Mouse (Mus musculus): Measurements from ENCODE around the gene Dgcr2. TPM values are rescaled to one million over a fixed set of nuclear protein-coding genes. Genes with fewer than 3 reads are reported as not detected.

Gene Dgcr2
- polyA plus RNA-seq, 1 experiment from 2014 or later = 86.0 TPM

DNA sequence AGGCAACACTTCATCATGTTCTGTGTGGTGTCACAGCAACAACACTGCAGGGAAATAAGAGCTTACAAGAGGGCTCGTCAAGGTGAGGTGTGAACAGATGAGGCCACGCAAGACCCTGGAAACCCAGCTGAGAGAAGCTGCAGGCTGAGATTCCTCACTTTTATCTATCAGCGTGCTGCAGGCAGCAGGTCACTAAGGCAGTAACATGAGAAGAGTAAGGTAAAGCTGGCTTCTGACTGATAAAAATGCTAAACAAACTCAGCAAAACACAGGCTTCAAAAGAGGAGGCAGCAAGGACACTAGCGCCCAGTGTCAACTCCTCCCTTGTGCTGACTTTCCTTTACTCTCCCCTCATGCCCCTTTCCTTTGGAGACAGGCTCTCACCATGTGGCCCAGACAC is 25.4 kb downstream of the Dgcr2 start:
- Histone ChIP-seq H3K36me3 (peaks cover 36% of the 10 kb centered on the region), H3K27me3 (no peaks in the 10 kb centered on the region), H3K9me3 (replicated peaks) (no peaks in the 10 kb centered on the region), H3K27ac (replicated peaks) (no peak overlapping the region), H3K4me2 (replicated peaks) (no peak overlapping the region), H3K4me3 (replicated peaks) (no peak overlapping the region), H3K9ac (no peak overlapping the region), H3K4me1 (no peaks in the 10 kb centered on the region)
- no peak for ATAC-seq (ENCODE audit: insufficient number of reproducible peaks, low FRiP score, low TSS enrichment, low read depth)
- WGBS = 62% methylated on average over 4 of the region's 4 CpGs

GRCm38 (mm10) chr16:17871248-17871647 is 27.1 kb downstream of the Dgcr2 start:
- no peak for ATAC-seq (ENCODE audit: insufficient number of reproducible peaks, low FRiP score, low TSS enrichment, low read depth)
- Histone ChIP-seq H3K36me3 (peaks cover 38% of the 10 kb centered on the region), H3K27me3 (no peaks in the 10 kb centered on the region), H3K4me1 (no peaks in the 10 kb centered on the region), H3K27ac (replicated peaks) (no peak overlapping the region), H3K4me3 (replicated peaks) (no peak overlapping the region), H3K4me2 (replicated peaks) (no peak overlapping the region), H3K9me3 (replicated peaks) (no peaks in the 10 kb centered on the region), H3K9ac (no peak overlapping the region)
- WGBS = 72% methylated on average over 5 of the region's 5 CpGs

- no peak for ATAC-seq (ENCODE audit: insufficient number of reproducible peaks, low FRiP score, low TSS enrichment, low read depth)
- Histone ChIP-seq H3K4me2 (replicated peaks) (no peak overlapping the region), H3K4me1 (no peaks in the 10 kb centered on the region), H3K27me3 (no peaks in the 10 kb centered on the region), H3K36me3 (peaks cover 39% of the 10 kb centered on the region), H3K9ac (no peak overlapping the region), H3K27ac (replicated peaks) (0 out of 2 replicates have a peak overlapping the region, but pooled peaks have one; percentile 5), H3K4me3 (replicated peaks) (no peak overlapping the region), H3K9me3 (replicated peaks) (no peaks in the 10 kb centered on the region)
- 60% methylated on average over 6 of the region's 6 CpGs for WGBS
Measured at GRCm38 (mm10) chr16:17865770-17866169, 32.6 kb downstream of the Dgcr2 start.

DNA sequence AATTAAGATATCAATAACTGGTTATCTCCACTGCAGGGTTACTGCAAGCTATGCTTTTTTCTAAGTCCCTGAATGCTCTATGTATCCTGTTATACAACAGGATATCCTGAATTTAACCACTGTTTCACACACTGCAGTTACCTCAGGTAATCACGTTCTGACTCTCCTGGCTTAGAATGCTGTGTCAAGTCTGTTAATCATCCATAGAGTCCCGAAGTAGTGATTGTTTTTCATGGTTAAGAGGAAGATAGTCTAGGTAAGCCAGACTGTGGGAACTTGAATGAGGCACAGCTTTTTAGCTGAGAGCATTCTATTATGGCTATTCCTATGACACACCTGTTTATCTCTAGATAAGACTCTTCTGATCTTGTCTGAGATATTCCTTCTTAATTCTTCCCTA is 33.1 kb downstream of the Dgcr2 start:
- no peak overlapping the region for H3K4me2 ChIP-seq (replicated peaks)
- no peak overlapping the region for H3K9ac ChIP-seq
- H3K4me3 ChIP-seq (replicated peaks) = no peak overlapping the region
- WGBS = 81% methylated on average over 2 of the region's 2 CpGs
- H3K27ac ChIP-seq (replicated peaks) = 0 out of 2 replicates have a peak overlapping the region, but pooled peaks have one; percentile 5
- ATAC-seq (ENCODE audit: insufficient number of reproducible peaks, low FRiP score, low TSS enrichment, low read depth) = no peak
- peaks cover 38% of the 10 kb centered on the region for H3K36me3 ChIP-seq
- H3K9me3 ChIP-seq (replicated peaks) = no peaks in the 10 kb centered on the region
- no peaks in the 10 kb centered on the region for H3K4me1 ChIP-seq
- no peaks in the 10 kb centered on the region for H3K27me3 ChIP-seq

DNA sequence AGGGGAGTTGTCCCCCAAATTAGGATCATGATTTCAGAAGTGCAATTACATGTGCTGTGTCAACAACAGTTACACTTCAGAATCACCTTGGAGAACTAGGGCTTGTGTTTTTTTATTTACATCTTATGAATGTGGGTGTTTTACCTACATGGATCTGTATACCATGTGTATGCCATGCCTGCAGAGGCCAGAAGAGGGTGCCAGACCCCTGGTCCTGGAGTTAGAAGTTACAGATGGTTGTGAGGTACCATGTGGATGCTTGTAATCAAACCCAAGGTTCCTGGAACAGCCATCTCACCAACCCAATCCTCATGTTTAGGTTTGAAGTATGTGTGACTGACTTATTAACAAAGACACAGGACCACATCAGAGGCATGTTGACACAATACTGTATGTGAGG is 39.8 kb downstream of the Dgcr2 start:
- Histone ChIP-seq H3K36me3 (peaks cover 72% of the 10 kb centered on the region), H3K9ac (no peak overlapping the region)

DNA sequence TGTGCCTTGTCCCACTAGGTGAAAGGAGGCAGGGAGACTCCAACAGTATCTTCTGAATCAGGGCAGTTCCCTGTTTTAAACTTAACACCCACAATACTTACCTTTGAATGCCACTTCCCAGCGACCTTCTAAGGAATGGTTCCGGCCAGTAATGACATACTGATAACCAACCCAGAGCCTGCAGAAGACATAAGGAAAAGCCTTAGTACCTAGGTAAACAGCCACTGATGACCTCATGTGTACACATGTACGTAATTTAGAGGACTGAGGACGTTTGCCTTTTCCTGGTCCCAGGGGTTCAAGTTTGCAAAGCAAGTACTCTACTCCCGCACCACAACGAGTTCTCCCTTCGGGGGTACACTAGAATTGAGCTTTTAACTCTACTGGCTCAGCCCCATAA is 41.2 kb downstream of the Dgcr2 start:
- no peak overlapping the region for H3K27ac ChIP-seq (replicated peaks)
- ATAC-seq (ENCODE audit: insufficient number of reproducible peaks, low FRiP score, low TSS enrichment, low read depth) = no peak
- no peaks in the 10 kb centered on the region for H3K27me3 ChIP-seq
- no peak overlapping the region for H3K4me2 ChIP-seq (replicated peaks)
- H3K9me3 ChIP-seq (replicated peaks) = no peaks in the 10 kb centered on the region
- H3K36me3 ChIP-seq = peaks cover 80% of the 10 kb centered on the region
- no peak overlapping the region for H3K9ac ChIP-seq
- H3K4me3 ChIP-seq (replicated peaks) = no peak overlapping the region
- WGBS = 88% methylated on average over 7 of the region's 7 CpGs
- no peaks in the 10 kb centered on the region for H3K4me1 ChIP-seq

More for the DNA sequence above, 39.8 kb downstream of the Dgcr2 start:
- Histone ChIP-seq H3K9me3 (replicated peaks) (no peaks in the 10 kb centered on the region), H3K4me2 (replicated peaks) (no peak overlapping the region), H3K4me1 (no peaks in the 10 kb centered on the region), H3K27ac (replicated peaks) (no peak overlapping the region), H3K27me3 (no peaks in the 10 kb centered on the region), H3K4me3 (replicated peaks) (no peak overlapping the region)
- ATAC-seq (ENCODE audit: insufficient number of reproducible peaks, low FRiP score, low TSS enrichment, low read depth) = no peak; the same call in 1 of the 2 replicates

DNA sequence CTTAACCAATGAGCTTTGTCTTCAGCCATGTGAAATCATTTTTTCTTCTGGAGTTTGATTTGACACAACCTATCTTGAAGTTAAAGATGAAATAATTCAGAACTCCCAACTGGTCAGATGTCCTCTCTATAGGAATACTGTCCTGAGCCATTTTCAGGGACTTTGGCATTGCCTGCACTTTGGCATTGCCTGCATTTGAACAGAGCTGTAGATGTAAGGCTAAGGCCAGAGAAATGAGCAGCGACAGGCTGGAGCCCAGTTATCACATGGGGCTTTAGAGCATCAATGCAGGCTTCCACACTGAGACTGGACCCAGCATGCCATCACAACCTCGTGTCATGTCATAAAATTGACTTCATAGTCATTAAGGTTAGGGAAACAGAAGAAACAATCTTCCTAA is 45.1 kb downstream of the Dgcr2 start:
- H3K36me3 ChIP-seq = peaks cover 91% of the 10 kb centered on the region
- no peaks in the 10 kb centered on the region for H3K4me1 ChIP-seq
- no peak overlapping the region for H3K4me2 ChIP-seq (replicated peaks)
- H3K9me3 ChIP-seq (replicated peaks) = no peaks in the 10 kb centered on the region
- no peaks in the 10 kb centered on the region for H3K27me3 ChIP-seq
- no peak for ATAC-seq (ENCODE audit: insufficient number of reproducible peaks, low FRiP score, low TSS enrichment, low read depth)
- WGBS = 93% methylated on average over 2 of the region's 2 CpGs
- H3K9ac ChIP-seq = no peak overlapping the region
- H3K27ac ChIP-seq (replicated peaks) = no peak overlapping the region
- no peak overlapping the region for H3K4me3 ChIP-seq (replicated peaks)

DNA sequence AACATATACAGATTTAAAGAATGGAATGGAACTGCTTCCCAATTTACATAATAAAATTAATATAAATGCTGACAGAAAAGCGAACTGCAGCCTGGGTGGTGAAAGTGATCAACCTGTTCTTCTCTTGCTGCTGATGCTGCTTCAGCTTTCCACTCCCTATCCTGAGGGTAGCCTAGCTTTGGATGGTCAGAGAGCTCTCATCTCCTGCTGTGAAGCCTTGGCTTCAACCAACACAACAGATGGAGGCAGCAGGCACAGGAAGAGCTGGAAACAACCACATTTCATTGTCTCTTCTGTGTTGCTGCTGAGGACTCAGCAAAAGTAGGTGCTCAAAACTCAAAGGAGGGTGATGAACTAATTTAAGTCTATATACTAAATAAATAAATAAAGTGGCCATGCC is 46.5 kb downstream of the Dgcr2 start:
- no peak overlapping the region for H3K4me3 ChIP-seq (replicated peaks)

GRCm38 (mm10) chr16:17851331-17851730 is 47.0 kb downstream of the Dgcr2 start:
- H3K4me3 ChIP-seq (replicated peaks) = no peak overlapping the region
- no peaks in the 10 kb centered on the region for H3K4me1 ChIP-seq
- WGBS = 97% methylated on average over 5 of the region's 5 CpGs
- H3K27ac ChIP-seq (replicated peaks) = no peak overlapping the region
- H3K27me3 ChIP-seq = no peaks in the 10 kb centered on the region
- no peak for ATAC-seq (ENCODE audit: insufficient number of reproducible peaks, low FRiP score, low TSS enrichment, low read depth)
- H3K9me3 ChIP-seq (replicated peaks) = no peaks in the 10 kb centered on the region
- H3K4me2 ChIP-seq (replicated peaks) = no peak overlapping the region
- H3K9ac ChIP-seq = no peak overlapping the region
- H3K36me3 ChIP-seq = peaks cover 91% of the 10 kb centered on the region

More for the DNA sequence above, 46.5 kb downstream of the Dgcr2 start:
- ATAC-seq (ENCODE audit: insufficient number of reproducible peaks, low FRiP score, low TSS enrichment, low read depth) = no peak
- WGBS = 95% methylated on average over 1 of the region's 1 CpGs
- H3K36me3 ChIP-seq = peaks cover 91% of the 10 kb centered on the region
- H3K27ac ChIP-seq (replicated peaks) = no peak overlapping the region
- no peak overlapping the region for H3K9ac ChIP-seq
- H3K9me3 ChIP-seq (replicated peaks) = no peaks in the 10 kb centered on the region
- H3K4me1 ChIP-seq = no peaks in the 10 kb centered on the region
- no peak overlapping the region for H3K4me2 ChIP-seq (replicated peaks)
- no peaks in the 10 kb centered on the region for H3K27me3 ChIP-seq

GRCm38 (mm10) chr16:17849486-17849885 is 48.9 kb downstream of the Dgcr2 start:
- Histone ChIP-seq H3K4me1 (no peaks in the 10 kb centered on the region), H3K27ac (replicated peaks) (no peak overlapping the region), H3K4me3 (replicated peaks) (no peak overlapping the region), H3K36me3 (peaks cover 92% of the 10 kb centered on the region), H3K9me3 (replicated peaks) (no peaks in the 10 kb centered on the region), H3K27me3 (no peaks in the 10 kb centered on the region), H3K9ac (no peak overlapping the region), H3K4me2 (replicated peaks) (no peak overlapping the region)
- WGBS = 76% methylated on average over 6 of the region's 6 CpGs
- ATAC-seq (ENCODE audit: insufficient number of reproducible peaks, low FRiP score, low TSS enrichment, low read depth) = no peak

DNA sequence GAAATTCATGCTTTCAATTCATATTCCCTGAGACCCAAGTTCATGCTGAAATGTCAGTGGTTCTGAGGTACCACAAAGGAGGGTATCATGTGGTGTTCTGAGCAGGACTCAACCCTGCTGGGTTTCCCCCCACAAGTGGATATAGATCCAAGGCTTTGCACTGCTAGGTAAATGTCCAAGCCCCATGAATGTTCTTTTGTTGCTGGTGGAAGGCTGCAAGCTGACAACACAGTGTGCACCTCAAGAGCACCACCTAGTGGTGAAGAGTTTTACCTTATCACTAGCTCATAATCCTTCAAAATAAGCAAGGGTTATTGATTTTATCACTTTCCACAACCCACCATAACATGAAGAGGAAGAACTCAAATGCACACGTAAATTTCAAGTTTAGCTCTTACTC is 49.4 kb downstream of the Dgcr2 start:
- Histone ChIP-seq H3K4me2 (replicated peaks) (no peak overlapping the region), H3K9me3 (replicated peaks) (no peaks in the 10 kb centered on the region), H3K4me3 (replicated peaks) (no peak overlapping the region), H3K27ac (replicated peaks) (no peak overlapping the region), H3K27me3 (no peaks in the 10 kb centered on the region), H3K4me1 (no peaks in the 10 kb centered on the region), H3K9ac (no peak overlapping the region), H3K36me3 (peaks cover 92% of the 10 kb centered on the region)
- no peak for ATAC-seq (ENCODE audit: insufficient number of reproducible peaks, low FRiP score, low TSS enrichment, low read depth)
- 23% methylated on average over 1 of the region's 1 CpGs for WGBS

GRCm38 (mm10) chr16:17848431-17848830 is 49.9 kb downstream of the Dgcr2 start:
- Histone ChIP-seq H3K4me2 (replicated peaks) (no peak overlapping the region), H3K36me3 (peaks cover 94% of the 10 kb centered on the region), H3K27me3 (no peaks in the 10 kb centered on the region), H3K4me1 (no peaks in the 10 kb centered on the region), H3K9ac (no peak overlapping the region), H3K4me3 (replicated peaks) (no peak overlapping the region), H3K27ac (replicated peaks) (no peak overlapping the region), H3K9me3 (replicated peaks) (no peaks in the 10 kb centered on the region)
- no peak for ATAC-seq (ENCODE audit: insufficient number of reproducible peaks, low FRiP score, low TSS enrichment, low read depth)
- 94% methylated on average over 6 of the region's 6 CpGs for WGBS
